Mouse (Mus musculus): ENCODE results near the gene Lingo4. TPM values are rescaled to one million over a fixed set of nuclear protein-coding genes. Genes with fewer than 3 reads are reported as not detected.

Lingo4 gene
- polyA plus RNA-seq, 1 experiment: not detected

DNA sequence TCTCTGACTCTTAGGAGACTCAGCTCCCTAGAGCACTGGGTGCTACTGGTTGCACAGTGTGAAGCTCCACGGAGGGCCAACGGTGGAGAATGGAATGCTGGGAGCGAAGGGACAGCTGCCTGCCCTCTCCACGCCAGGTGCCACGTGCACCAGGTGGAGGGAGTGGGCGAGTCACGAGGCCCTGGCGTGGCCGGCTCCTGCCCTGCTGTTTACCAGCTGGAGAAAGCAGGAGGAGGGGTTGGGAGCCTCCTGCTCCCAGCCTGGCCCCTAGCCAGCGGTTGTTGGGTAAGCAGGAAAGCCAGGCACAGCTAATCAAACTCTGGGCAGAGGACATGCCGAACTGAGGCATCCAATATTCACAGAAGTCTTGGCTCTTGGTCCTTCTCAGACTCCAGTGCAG lies 26.7 kb upstream of the Lingo4 start:
- 18% methylated on average over 11 of the region's 11 CpGs for WGBS
- Histone ChIP-seq H3K27ac (ENCODE audit: insufficient read depth, low read depth, low read length) (no peak overlapping the region), H3K4me3 (ENCODE audit: insufficient read depth, low read depth, low read length) (0 out of 2 replicates have a peak overlapping the region, but pooled peaks have one; percentile 18), H3K4me1 (ENCODE audit: control insufficient read depth, insufficient read depth, low read length) (peaks cover 17% of the 10 kb centered on the region)
- TF ChIP-seq POLR2A (IDR thresholded peaks at IDR 0.05; ENCODE audit: insufficient read depth, low read depth, low read length) (no peak), CTCF (IDR thresholded peaks at IDR 0.05; ENCODE audit: insufficient read depth, low read depth, low read length) (no peak)

- Histone ChIP-seq H3K4me1 (ENCODE audit: control insufficient read depth, insufficient read depth, low read length) (peaks cover 17% of the 10 kb centered on the region), H3K4me3 (ENCODE audit: insufficient read depth, low read depth, low read length) (no peak overlapping the region), H3K27ac (ENCODE audit: insufficient read depth, low read depth, low read length) (no peak overlapping the region)
- TF ChIP-seq CTCF (IDR thresholded peaks at IDR 0.05; ENCODE audit: insufficient read depth, low read depth, low read length) (no peak), POLR2A (IDR thresholded peaks at IDR 0.05; ENCODE audit: insufficient read depth, low read depth, low read length) (no peak)
- 11% methylated on average over 3 of the region's 3 CpGs for WGBS
These were observed 26.3 kb upstream of the Lingo4 start for GRCm38 (mm10) chr3:94372038-94372437.

DNA sequence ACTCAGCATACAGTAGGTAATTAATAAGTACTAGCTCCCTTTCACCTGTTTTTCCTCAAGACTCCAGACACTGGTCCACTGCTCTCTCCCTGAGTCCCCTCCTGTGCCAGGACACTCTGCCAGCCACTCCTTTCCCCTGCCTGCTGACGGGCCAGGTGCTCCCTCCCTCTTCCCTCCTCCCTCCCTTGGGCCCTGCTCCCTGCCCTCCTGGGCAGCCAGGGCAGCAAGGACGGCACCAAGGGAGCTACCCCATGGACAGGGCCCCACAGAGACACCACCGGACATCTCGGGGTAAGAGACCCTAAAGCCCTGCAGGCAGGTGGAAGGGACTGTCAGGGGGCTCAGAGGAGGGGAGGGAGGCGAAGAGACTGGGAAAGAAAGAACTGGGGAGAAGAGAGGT lies 25.7 kb upstream of the Lingo4 start, which contains the start of gene Rorc:
Gene Rorc, plus strand, starts transcription at position 154 of the 400 bp plus-strand sequence.
- WGBS: 46% methylated on average over 5 of the region's 5 CpGs
- peaks cover 17% of the 10 kb centered on the region for H3K4me1 ChIP-seq (ENCODE audit: control insufficient read depth, insufficient read depth, low read length)
- 0 out of 2 replicates have a peak within 1 kb of the TSS, but pooled peaks have one; percentile 18 for H3K4me3 ChIP-seq (ENCODE audit: insufficient read depth, low read depth, low read length)
- TF ChIP-seq POLR2A (IDR thresholded peaks at IDR 0.05; ENCODE audit: insufficient read depth, low read depth, low read length) (no peak), CTCF (IDR thresholded peaks at IDR 0.05; ENCODE audit: insufficient read depth, low read depth, low read length) (no peak)
- H3K27ac ChIP-seq (ENCODE audit: insufficient read depth, low read depth, low read length): no peak within 1 kb of the TSS

GRCm38 (mm10) chr3:94373090-94373489 lies 25.2 kb upstream of the Lingo4 start:
- 11% methylated on average over 10 of the region's 10 CpGs for WGBS
- TF ChIP-seq POLR2A (IDR thresholded peaks at IDR 0.05; ENCODE audit: insufficient read depth, low read depth, low read length) (no peak), CTCF (IDR thresholded peaks at IDR 0.05; ENCODE audit: insufficient read depth, low read depth, low read length) (no peak)
- Histone ChIP-seq H3K27ac (ENCODE audit: insufficient read depth, low read depth, low read length) (no peak overlapping the region), H3K4me1 (ENCODE audit: control insufficient read depth, insufficient read depth, low read length) (peaks cover 17% of the 10 kb centered on the region), H3K4me3 (ENCODE audit: insufficient read depth, low read depth, low read length) (no peak overlapping the region)

DNA sequence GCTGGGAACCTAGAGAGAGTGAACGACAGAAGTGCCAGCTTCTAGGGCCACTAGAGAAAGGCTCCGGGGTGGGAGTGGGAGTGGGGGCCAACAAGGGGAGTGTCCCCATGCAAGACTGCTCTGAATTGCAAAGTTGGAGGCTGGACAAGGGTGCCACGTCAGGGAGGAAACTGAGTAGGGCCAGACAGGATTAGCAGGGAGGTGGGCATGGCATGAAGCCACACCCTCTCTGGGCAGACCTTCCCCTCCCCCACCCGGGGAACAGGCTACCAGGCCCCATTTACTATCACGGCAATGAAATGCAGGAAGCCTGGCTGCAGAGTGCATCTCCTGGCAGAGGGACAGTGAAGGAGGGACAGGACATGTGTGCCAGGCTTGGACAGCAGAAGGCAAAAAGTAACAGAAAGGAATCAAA lies 24.7 kb upstream of the Lingo4 start:
- WGBS: 5% methylated on average over 5 of the region's 5 CpGs
- peaks cover 17% of the 10 kb centered on the region for H3K4me1 ChIP-seq (ENCODE audit: control insufficient read depth, insufficient read depth, low read length)
- H3K4me3 ChIP-seq (ENCODE audit: insufficient read depth, low read depth, low read length): no peak overlapping the region
- no peak overlapping the region for H3K27ac ChIP-seq (ENCODE audit: insufficient read depth, low read depth, low read length)
- TF ChIP-seq POLR2A (IDR thresholded peaks at IDR 0.05; ENCODE audit: insufficient read depth, low read depth, low read length): no peak
- no peak for TF ChIP-seq CTCF (IDR thresholded peaks at IDR 0.05; ENCODE audit: insufficient read depth, low read depth, low read length)

DNA sequence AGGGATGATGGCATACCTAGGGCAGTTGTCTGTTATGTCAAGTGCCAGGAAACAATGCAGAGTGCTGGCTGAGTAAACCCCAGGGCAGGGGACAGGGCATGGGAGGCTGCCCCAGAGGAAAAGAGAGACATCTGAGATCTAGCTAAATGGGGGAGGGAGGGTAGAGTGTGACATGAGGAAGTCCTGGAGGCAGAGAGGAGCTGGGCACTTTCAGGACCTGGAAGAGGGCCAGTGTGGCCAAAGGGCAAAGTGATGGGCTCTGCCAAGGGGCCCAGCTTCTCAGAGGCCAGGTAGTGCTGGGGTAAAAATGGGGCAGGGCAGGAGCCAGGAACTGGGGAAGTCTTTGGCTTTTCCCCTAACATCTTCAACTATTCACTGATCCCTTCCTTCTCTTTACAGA lies 23.7 kb upstream of the Lingo4 start:
- TF ChIP-seq POLR2A (IDR thresholded peaks at IDR 0.05; ENCODE audit: insufficient read depth, low read depth, low read length) (no peak), CTCF (IDR thresholded peaks at IDR 0.05; ENCODE audit: insufficient read depth, low read depth, low read length) (no peak)
- Histone ChIP-seq H3K27ac (ENCODE audit: insufficient read depth, low read depth, low read length) (no peak overlapping the region), H3K4me1 (ENCODE audit: control insufficient read depth, insufficient read depth, low read length) (peaks cover 17% of the 10 kb centered on the region), H3K4me3 (ENCODE audit: insufficient read depth, low read depth, low read length) (no peak overlapping the region)

DNA sequence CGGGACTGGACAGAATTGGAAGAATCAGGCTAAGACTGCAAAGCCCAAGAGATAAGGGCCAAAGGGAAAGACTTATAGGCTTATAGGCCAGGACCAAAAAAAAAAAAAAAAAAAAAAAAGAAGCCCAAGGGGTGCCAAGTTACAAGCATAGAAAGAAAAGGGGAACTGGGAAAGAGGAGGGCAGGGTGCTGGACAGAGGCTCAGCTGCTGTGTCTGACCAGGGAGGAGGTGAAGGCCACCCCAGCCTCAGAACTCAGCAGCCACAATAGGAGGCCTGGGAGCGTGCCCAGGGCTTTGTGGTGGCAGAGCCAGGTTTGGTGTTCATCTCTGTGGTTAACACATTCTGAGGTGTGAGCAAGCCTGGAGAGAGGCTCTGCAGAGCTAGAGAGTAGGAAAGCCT lies 23.2 kb upstream of the Lingo4 start:
- Histone ChIP-seq H3K27ac (ENCODE audit: insufficient read depth, low read depth, low read length) (no peak overlapping the region), H3K4me3 (ENCODE audit: insufficient read depth, low read depth, low read length) (no peak overlapping the region), H3K4me1 (ENCODE audit: control insufficient read depth, insufficient read depth, low read length) (peaks cover 21% of the 10 kb centered on the region)
- 88% methylated on average over 2 of the region's 2 CpGs for WGBS
- TF ChIP-seq CTCF (IDR thresholded peaks at IDR 0.05; ENCODE audit: insufficient read depth, low read depth, low read length) (no peak), POLR2A (IDR thresholded peaks at IDR 0.05; ENCODE audit: insufficient read depth, low read depth, low read length) (no peak)

DNA sequence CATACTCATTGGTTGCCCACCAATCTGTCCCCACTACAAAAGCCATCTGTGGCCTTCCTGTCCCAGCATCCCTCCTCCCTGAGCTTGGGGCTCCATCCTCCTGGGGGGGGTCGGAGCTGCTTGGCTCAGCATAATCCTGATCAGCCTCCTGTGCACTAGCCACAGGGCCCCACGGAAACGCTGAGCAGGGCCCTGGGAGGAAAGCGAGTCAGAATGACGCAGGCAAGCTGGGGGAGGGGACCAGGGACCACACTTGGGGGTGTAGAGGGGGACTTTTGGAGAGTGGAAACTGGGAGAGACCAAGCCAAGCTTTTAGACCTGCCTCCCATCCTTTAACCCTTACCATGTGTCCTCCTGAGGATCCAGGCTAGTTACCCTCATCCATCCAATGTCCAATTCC lies 22.5 kb upstream of the Lingo4 start:
- Histone ChIP-seq H3K27ac (ENCODE audit: insufficient read depth, low read depth, low read length) (no peak overlapping the region), H3K4me1 (ENCODE audit: control insufficient read depth, insufficient read depth, low read length) (peaks cover 28% of the 10 kb centered on the region), H3K4me3 (ENCODE audit: insufficient read depth, low read depth, low read length) (no peak overlapping the region)
- WGBS: 73% methylated on average over 5 of the region's 5 CpGs
- TF ChIP-seq POLR2A (IDR thresholded peaks at IDR 0.05; ENCODE audit: insufficient read depth, low read depth, low read length) (no peak), CTCF (IDR thresholded peaks at IDR 0.05; ENCODE audit: insufficient read depth, low read depth, low read length) (no peak)

DNA sequence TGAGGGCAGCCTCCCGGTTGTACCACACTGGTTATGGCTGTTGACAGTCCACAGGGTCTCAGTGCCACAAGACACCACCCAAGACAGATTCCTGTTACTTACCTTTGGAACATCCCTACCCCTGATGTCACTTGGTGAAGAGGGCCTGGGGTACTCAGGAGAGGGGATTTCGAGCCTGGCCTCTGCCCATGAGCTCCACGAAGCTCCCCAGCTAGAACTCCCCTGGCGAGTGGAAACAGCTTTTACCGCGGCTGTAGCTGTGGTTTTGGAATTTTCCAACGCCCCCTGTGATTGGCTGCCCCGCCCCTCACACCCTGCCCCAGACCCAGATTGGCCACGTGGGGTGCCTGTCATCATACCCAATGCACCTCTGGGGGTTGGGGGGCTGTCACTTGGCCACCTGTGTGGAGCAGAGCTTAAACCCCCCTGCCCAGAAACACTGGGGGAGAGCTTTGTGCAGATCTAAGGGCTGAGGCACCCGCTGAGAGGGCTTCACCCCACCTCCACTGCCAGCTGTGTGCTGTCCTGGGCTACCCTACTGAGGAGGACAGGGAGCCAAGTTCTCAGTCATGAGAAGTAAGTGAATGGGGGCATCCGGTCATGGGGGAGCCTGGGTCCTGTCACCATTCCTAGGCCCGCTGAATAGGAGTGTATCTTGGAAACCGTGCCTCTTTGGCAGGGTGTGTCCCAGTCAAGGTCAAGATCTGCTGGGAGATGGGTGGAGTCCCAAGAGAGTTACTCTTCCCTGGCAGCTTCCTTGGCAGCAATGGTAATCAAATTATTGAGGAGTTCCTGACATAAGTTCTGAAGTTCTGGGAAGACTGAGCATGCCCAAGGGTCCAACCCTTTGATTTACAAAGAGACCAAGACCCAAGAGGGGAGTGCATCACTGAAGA lies 21.0 kb upstream of the Lingo4 start:
- H3K4me3 ChIP-seq (ENCODE audit: insufficient read depth, low read depth, low read length): no peak overlapping the region; the same call in 1 of the 2 replicates
- WGBS: 50% methylated on average over 13 of the region's 13 CpGs
- no peak for TF ChIP-seq POLR2A (IDR thresholded peaks at IDR 0.05; ENCODE audit: insufficient read depth, low read depth, low read length)
- TF ChIP-seq CTCF (IDR thresholded peaks at IDR 0.05; ENCODE audit: insufficient read depth, low read depth, low read length): no peak
- H3K27ac ChIP-seq (ENCODE audit: insufficient read depth, low read depth, low read length): no peak overlapping the region
- H3K4me1 ChIP-seq (ENCODE audit: control insufficient read depth, insufficient read depth, low read length): peaks cover 23% of the 10 kb centered on the region

Measured in olfactory bulb, adult 2 months (tissue).